Mouse (Mus musculus) kidney, adult 2 months (tissue): ENCODE measurements around the gene Pgd. TPM values are rescaled to one million over a fixed set of nuclear protein-coding genes. Genes with fewer than 3 reads are reported as not detected.

ENCODE experiments used
- DNase-seq: peaks from one replicate; pipeline ENCODE4 v3.0.0; 2021
- H3K27ac ChIP-seq: fragments of 200-500 bp; 2 replicates; pipeline ENCODE4 v1.5.1; 2012; ENCODE audit warnings: low read depth, low read length, control low read depth, inconsistent platforms; ENCODE audit not compliant: insufficient read depth
- H3K27me3 ChIP-seq: fragments of 200-500 bp; replicated peaks from 2 replicates; pipeline ENCODE4 v1.6.1; 2012; ENCODE audit warnings: mild to moderate bottlenecking, moderate library complexity, low read length, inconsistent platforms; ENCODE audit not compliant: control insufficient read depth, insufficient read depth
- H3K36me3 ChIP-seq: fragments of 200-500 bp; 2 replicates; pipeline ENCODE4 v1.6.1; 2012; ENCODE audit warnings: mild to moderate bottlenecking, moderate library complexity, low read length, inconsistent platforms; ENCODE audit not compliant: control insufficient read depth, insufficient read depth
- H3K4me1 ChIP-seq: fragments of 200-500 bp; 2 replicates; pipeline ENCODE4 v1.6.1; 2011; ENCODE audit warnings: low read length; ENCODE audit not compliant: control insufficient read depth, insufficient read depth
- H3K4me3 ChIP-seq: fragments of 200-500 bp; 2 replicates; pipeline ENCODE4 v1.5.1; 2011; ENCODE audit warnings: mild to moderate bottlenecking, low read depth, low read length, control low read depth; ENCODE audit not compliant: insufficient read depth
- CTCF ChIP-seq: fragments of 200-500 bp; conservative IDR thresholded peaks from 2 replicates; pipeline ENCODE4 v1.5.1; 2011; ENCODE audit warnings: low read depth, mild to moderate bottlenecking, control low read depth, low read length, moderate library complexity, mixed read lengths; ENCODE audit not compliant: insufficient read depth, insufficient read length
- POLR2A ChIP-seq: fragments of 200-500 bp; IDR thresholded peaks from one replicate; pipeline ENCODE4 v1.6.1; 2011; ENCODE audit warnings: low read depth, low read length, control low read depth
- WGBS: fragments of 180-500 bp; shearing (Covaris S2); methylation state at CpG from one replicate; pipeline ENCODE4 v1.1.7; 2018; 5-methylcytosine and 5-hydroxymethylcytosine counted together
- polyA plus RNA-seq: library from polyadenylated mRNA; depleted of rRNA; stranded (reverse); fragments of >200 nt; gene quantifications from 2 replicates; pipeline ENCODE4 v1.2.3, GENCODE M21; 2012

The Pgd gene
- polyA plus RNA-seq, 1 experiment = 126 TPM

GRCm38 (mm10) chr4:149178328-149178727 is 11.8 kb upstream of the Pgd start:
- no peak overlapping the region for H3K4me3 ChIP-seq
- H3K27me3 ChIP-seq = no peaks in the 10 kb centered on the region
- no peak overlapping the region for H3K27ac ChIP-seq
- H3K36me3 ChIP-seq = peaks cover 4% of the 10 kb centered on the region
- WGBS = 45% methylated on average over 7 of the region's 7 CpGs
- DNase-seq = peak; percentile 71
- TF ChIP-seq POLR2A (no peak), CTCF (no peak)
- peaks cover 3% of the 10 kb centered on the region for H3K4me1 ChIP-seq

DNA sequence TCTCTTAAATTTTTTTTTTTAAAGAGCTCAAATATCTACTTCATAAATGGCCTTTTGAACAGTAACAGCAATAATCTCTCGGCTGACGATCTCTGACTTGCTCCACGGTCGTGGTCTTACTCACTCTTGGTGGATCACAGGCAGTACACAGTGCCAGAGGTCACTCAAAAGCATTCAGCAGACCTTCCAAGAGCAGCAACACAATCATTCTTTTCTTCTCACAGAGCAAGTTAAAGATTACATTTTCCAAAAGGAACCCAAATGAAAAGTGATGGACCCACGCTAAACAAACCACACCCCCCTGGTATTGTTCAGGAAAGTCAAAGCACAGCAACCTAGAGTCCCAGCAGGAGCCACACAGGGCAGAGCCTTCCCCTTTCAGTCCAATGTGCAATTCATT is 10.5 kb upstream of the Pgd start:
- H3K4me1 ChIP-seq = peaks cover 3% of the 10 kb centered on the region
- H3K4me3 ChIP-seq = no peak overlapping the region
- H3K36me3 ChIP-seq = peaks cover 4% of the 10 kb centered on the region
- WGBS = 49% methylated on average over 5 of the region's 5 CpGs
- DNase-seq = peak; percentile 69
- TF ChIP-seq POLR2A (no peak), CTCF (no peak)
- H3K27me3 ChIP-seq = no peaks in the 10 kb centered on the region
- H3K27ac ChIP-seq = no peak overlapping the region

GRCm38 (mm10) chr4:149176645-149177044 is 10.1 kb upstream of the Pgd start:
- DNase-seq = peak; percentile 72
- no peaks in the 10 kb centered on the region for H3K27me3 ChIP-seq
- peaks cover 3% of the 10 kb centered on the region for H3K4me1 ChIP-seq
- WGBS = 60% methylated on average over 6 of the region's 6 CpGs
- TF ChIP-seq POLR2A = no peak
- TF ChIP-seq CTCF = no peak
- peaks cover 4% of the 10 kb centered on the region for H3K36me3 ChIP-seq
- peak overlapping the region; percentile 26; the same call in 1 of the 2 replicates for H3K27ac ChIP-seq
- no peak overlapping the region for H3K4me3 ChIP-seq

GRCm38 (mm10) chr4:149173661-149174060 is 7.1 kb upstream of the Pgd start:
- 84% methylated on average over 6 of the region's 6 CpGs for WGBS

DNA sequence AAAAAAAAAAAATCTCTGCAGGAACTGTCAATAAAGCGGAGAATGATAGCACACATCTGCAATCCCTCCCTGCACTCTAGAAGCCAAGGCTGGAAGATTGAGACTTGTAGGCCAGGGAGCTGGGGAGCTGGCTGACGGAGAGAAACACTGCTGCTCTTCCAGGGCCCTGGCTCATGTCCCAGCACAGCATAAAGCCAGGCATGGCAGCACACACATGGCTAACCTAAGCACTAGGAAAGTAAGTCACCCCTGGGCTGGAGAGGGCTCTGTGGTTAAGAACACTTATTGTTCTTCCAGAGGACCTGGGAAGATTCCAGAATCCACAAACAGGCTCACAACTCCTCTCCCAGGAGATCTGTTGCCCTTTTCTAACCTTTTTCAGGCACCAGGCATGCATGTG is 6.1 kb upstream of the Pgd start:
- Histone ChIP-seq H3K4me3 (no peak overlapping the region), H3K36me3 (no peaks in the 10 kb centered on the region), H3K27me3 (no peaks in the 10 kb centered on the region), H3K27ac (no peak overlapping the region), H3K4me1 (peaks cover 5% of the 10 kb centered on the region)
- 61% methylated on average over 2 of the region's 2 CpGs for WGBS
- no peak for DNase-seq
- TF ChIP-seq CTCF (no peak), POLR2A (no peak)

More at GRCm38 (mm10) chr4:149173661-149174060, 7.1 kb upstream of the Pgd start:
- Histone ChIP-seq H3K4me3 (no peak overlapping the region), H3K36me3 (no peaks in the 10 kb centered on the region), H3K4me1 (peaks cover 6% of the 10 kb centered on the region), H3K27ac (no peak overlapping the region), H3K27me3 (no peaks in the 10 kb centered on the region)
- no peak for TF ChIP-seq CTCF
- no peak for TF ChIP-seq POLR2A
- DNase-seq = no peak

- no peak for DNase-seq
- H3K4me3 ChIP-seq = no peak overlapping the region
- H3K36me3 ChIP-seq = no peaks in the 10 kb centered on the region
- 94% methylated on average over 5 of the region's 5 CpGs for WGBS
- peaks cover 3% of the 10 kb centered on the region for H3K4me1 ChIP-seq
- TF ChIP-seq POLR2A = no peak
- TF ChIP-seq CTCF = no peak
- H3K27me3 ChIP-seq = no peaks in the 10 kb centered on the region
- H3K27ac ChIP-seq = no peak overlapping the region
Measured at GRCm38 (mm10) chr4:149172083-149172482, 5.5 kb upstream of the Pgd start.

- TF ChIP-seq POLR2A = no peak
- TF ChIP-seq CTCF = no peak
- DNase-seq = no peak
- H3K4me1 ChIP-seq = peaks cover 3% of the 10 kb centered on the region
- H3K4me3 ChIP-seq = no peak overlapping the region
- H3K36me3 ChIP-seq = no peaks in the 10 kb centered on the region
- no peaks in the 10 kb centered on the region for H3K27me3 ChIP-seq
- WGBS = 55% methylated on average over 5 of the region's 5 CpGs
- no peak overlapping the region for H3K27ac ChIP-seq
Measured at GRCm38 (mm10) chr4:149171581-149171981, 5.0 kb upstream of the Pgd start.
